Mouse (Mus musculus) hindbrain, embryonic 15.5 days (tissue): ENCODE results near the gene Grid2. TPM values are rescaled to one million over a fixed set of nuclear protein-coding genes. Genes with fewer than 3 reads are reported as not detected.

Experiments
- ATAC-seq: fragments of 200-750 bp; cut with Nextera tagmentation; 2 replicates; pipeline ENCODE4 v1.8.0; 2017; ENCODE audit warnings: low read depth, moderate number of reproducible peaks, moderate TSS enrichment; ENCODE audit not compliant: low FRiP score
- H3K27ac ChIP-seq: fragments of 300-500 bp; sonication (generic); replicated peaks from 2 replicates; pipeline ENCODE4 v1.5.1; 2015; ENCODE audit warnings: mild to moderate bottlenecking, inconsistent platforms
- H3K27me3 ChIP-seq: fragments of 300-500 bp; sonication (generic); 2 replicates; pipeline ENCODE4 v1.6.1; 2015; ENCODE audit warnings: control low read depth, inconsistent platforms
- H3K36me3 ChIP-seq: fragments of 300-500 bp; sonication (generic); 2 replicates; pipeline ENCODE4 v1.6.1; 2015; ENCODE audit warnings: control low read depth, inconsistent platforms
- H3K4me1 ChIP-seq: fragments of 300-500 bp; sonication (generic); replicated peaks from 2 replicates; pipeline ENCODE4 v1.6.1; 2015; ENCODE audit warnings: control low read depth, inconsistent platforms
- H3K4me2 ChIP-seq: fragments of 300-500 bp; sonication (generic); 2 replicates; pipeline ENCODE4 v1.6.1; 2015; ENCODE audit warnings: moderate library complexity, mild to moderate bottlenecking, inconsistent platforms
- H3K4me3 ChIP-seq: fragments of 300-500 bp; sonication (generic); 2 replicates; pipeline ENCODE4 v1.5.1; 2015; ENCODE audit warnings: mild to moderate bottlenecking, inconsistent platforms
- H3K9ac ChIP-seq: fragments of 300-500 bp; sonication (generic); 2 replicates; pipeline ENCODE4 v1.6.1; 2015; ENCODE audit warnings: inconsistent platforms
- H3K9me3 ChIP-seq: fragments of 300-500 bp; sonication (generic); 2 replicates; pipeline ENCODE4 v1.6.1; 2016; ENCODE audit warnings: control low read depth, inconsistent platforms
- WGBS: fragments of 180-500 bp; shearing (Covaris S2); methylation state at CpG from one replicate; pipeline ENCODE4 v1.1.7; 2015; 5-methylcytosine and 5-hydroxymethylcytosine counted together
- polyA plus RNA-seq: library from polyadenylated mRNA; unstranded; fragments of >200 nt; fragmentation: Nextera tagmentation; extraction: Ambion mirVana; gene quantifications from 2 replicates; pipeline ENCODE4 v1.2.1, GENCODE M21; 2015

The Grid2 gene
- polyA plus RNA-seq, 1 experiment from 2014 or later, result 17.4 TPM

GRCm38 (mm10) chr6:63917035-63917570, 661.4 kb downstream of the Grid2 start:
- H3K4me1 ChIP-seq, result no peaks in the 10 kb centered on the region
- H3K36me3 ChIP-seq, result no peaks in the 10 kb centered on the region
- H3K27me3 ChIP-seq, result no peaks in the 10 kb centered on the region
- no peak overlapping the region for H3K9ac ChIP-seq
- H3K4me2 ChIP-seq, result no peak overlapping the region
- ATAC-seq, result no peak
- H3K9me3 ChIP-seq, result no peaks in the 10 kb centered on the region
- WGBS, result 40% methylated on average over 6 of the region's 6 CpGs
- H3K27ac ChIP-seq, result no peak overlapping the region
- no peak overlapping the region for H3K4me3 ChIP-seq

- Histone ChIP-seq H3K27ac (no peak overlapping the region), H3K4me1 (no peaks in the 10 kb centered on the region), H3K9me3 (no peaks in the 10 kb centered on the region), H3K4me3 (no peak overlapping the region), H3K27me3 (no peaks in the 10 kb centered on the region), H3K4me2 (no peak overlapping the region), H3K9ac (no peak overlapping the region), H3K36me3 (no peaks in the 10 kb centered on the region)
- ATAC-seq, result no peak
- 88% methylated on average over 6 of the region's 6 CpGs for WGBS
Measured at GRCm38 (mm10) chr6:63921951-63922350, 666.3 kb downstream of the Grid2 start.

- Histone ChIP-seq H3K4me3 (no peak overlapping the region), H3K4me2 (no peak overlapping the region), H3K27ac (no peak overlapping the region), H3K27me3 (no peaks in the 10 kb centered on the region), H3K9me3 (no peaks in the 10 kb centered on the region), H3K9ac (no peak overlapping the region), H3K36me3 (no peaks in the 10 kb centered on the region), H3K4me1 (no peaks in the 10 kb centered on the region)
- ATAC-seq, result no peak
Measured at GRCm38 (mm10) chr6:63931201-63931600, 675.5 kb downstream of the Grid2 start.

- WGBS, result 39% methylated on average over 5 of the region's 5 CpGs
- Histone ChIP-seq H3K36me3 (no peaks in the 10 kb centered on the region), H3K4me3 (no peak overlapping the region), H3K4me1 (no peaks in the 10 kb centered on the region), H3K9ac (no peak overlapping the region), H3K4me2 (no peak overlapping the region), H3K27ac (no peak overlapping the region), H3K9me3 (no peaks in the 10 kb centered on the region), H3K27me3 (no peaks in the 10 kb centered on the region)
- ATAC-seq, result no peak
Measured at GRCm38 (mm10) chr6:63946721-63947120, 691.0 kb downstream of the Grid2 start.

- Histone ChIP-seq H3K27ac (peak overlapping the region; percentile 69), H3K9me3 (no peaks in the 10 kb centered on the region), H3K4me3 (no peak overlapping the region), H3K4me1 (peaks cover 19% of the 10 kb centered on the region), H3K4me2 (0 out of 2 replicates have a peak overlapping the region, but pooled peaks have one; percentile 7), H3K36me3 (no peaks in the 10 kb centered on the region), H3K9ac (no peak overlapping the region), H3K27me3 (no peaks in the 10 kb centered on the region)
- 33% methylated on average over 3 of the region's 3 CpGs for WGBS
- peak; percentile 86 for ATAC-seq
Measured at GRCm38 (mm10) chr6:63963789-63964188, 708.1 kb downstream of the Grid2 start.

GRCm38 (mm10) chr6:63964269-63964668, 708.6 kb downstream of the Grid2 start:
- Histone ChIP-seq H3K4me3 (no peak overlapping the region), H3K9ac (no peak overlapping the region), H3K4me1 (peaks cover 19% of the 10 kb centered on the region), H3K27me3 (no peaks in the 10 kb centered on the region), H3K27ac (peak overlapping the region; percentile 69), H3K4me2 (0 out of 2 replicates have a peak overlapping the region, but pooled peaks have one; percentile 7), H3K36me3 (no peaks in the 10 kb centered on the region), H3K9me3 (no peaks in the 10 kb centered on the region)
- peak; percentile 83 for ATAC-seq
- WGBS, result 36% methylated on average over 6 of the region's 6 CpGs

GRCm38 (mm10) chr6:63964735-63965134, 709.1 kb downstream of the Grid2 start:
- WGBS, result 33% methylated on average over 2 of the region's 2 CpGs
- Histone ChIP-seq H3K36me3 (no peaks in the 10 kb centered on the region), H3K4me2 (no peak overlapping the region), H3K9ac (no peak overlapping the region), H3K4me3 (no peak overlapping the region), H3K27ac (peak overlapping the region; percentile 69), H3K27me3 (no peaks in the 10 kb centered on the region), H3K9me3 (no peaks in the 10 kb centered on the region), H3K4me1 (peaks cover 19% of the 10 kb centered on the region)
- ATAC-seq, result 0 out of 2 replicates have a peak, but pooled peaks have one; percentile 47

- Histone ChIP-seq H3K4me3 (no peak overlapping the region), H3K9ac (no peak overlapping the region), H3K4me2 (no peak overlapping the region), H3K27me3 (no peaks in the 10 kb centered on the region), H3K27ac (no peak overlapping the region), H3K36me3 (no peaks in the 10 kb centered on the region), H3K4me1 (no peaks in the 10 kb centered on the region), H3K9me3 (no peaks in the 10 kb centered on the region)
- 65% methylated on average over 2 of the region's 2 CpGs for WGBS
- ATAC-seq, result no peak
Measured at GRCm38 (mm10) chr6:64046084-64046483, 790.4 kb downstream of the Grid2 start.

GRCm38 (mm10) chr6:64046732-64047131, 791.1 kb downstream of the Grid2 start:
- Histone ChIP-seq H3K9me3 (no peaks in the 10 kb centered on the region), H3K4me2 (no peak overlapping the region), H3K9ac (no peak overlapping the region), H3K27ac (no peak overlapping the region), H3K27me3 (no peaks in the 10 kb centered on the region), H3K4me1 (no peaks in the 10 kb centered on the region), H3K4me3 (no peak overlapping the region), H3K36me3 (no peaks in the 10 kb centered on the region)
- 95% methylated on average over 1 of the region's 1 CpGs for WGBS
- ATAC-seq, result no peak

- no peak overlapping the region for H3K4me2 ChIP-seq
- WGBS, result 68% methylated on average over 5 of the region's 5 CpGs
- H3K36me3 ChIP-seq, result no peaks in the 10 kb centered on the region
- H3K9me3 ChIP-seq, result no peaks in the 10 kb centered on the region
- H3K27ac ChIP-seq, result no peak overlapping the region
- H3K4me3 ChIP-seq, result no peak overlapping the region
- H3K27me3 ChIP-seq, result no peaks in the 10 kb centered on the region
- no peaks in the 10 kb centered on the region for H3K4me1 ChIP-seq
- no peak for ATAC-seq
- H3K9ac ChIP-seq, result no peak overlapping the region
Measured at GRCm38 (mm10) chr6:64047950-64048349, 792.3 kb downstream of the Grid2 start.

- H3K9me3 ChIP-seq, result no peaks in the 10 kb centered on the region
- no peak overlapping the region for H3K9ac ChIP-seq
- peak; percentile 54; the same call in 1 of the 2 replicates for ATAC-seq
- no peak overlapping the region for H3K27ac ChIP-seq
- no peak overlapping the region for H3K4me3 ChIP-seq
- H3K36me3 ChIP-seq, result no peaks in the 10 kb centered on the region
- H3K4me2 ChIP-seq, result no peak overlapping the region
- 49% methylated on average over 7 of the region's 7 CpGs for WGBS
- no peaks in the 10 kb centered on the region for H3K4me1 ChIP-seq
- no peaks in the 10 kb centered on the region for H3K27me3 ChIP-seq
Measured at GRCm38 (mm10) chr6:64063858-64064257, 808.2 kb downstream of the Grid2 start.

- Histone ChIP-seq H3K36me3 (no peaks in the 10 kb centered on the region), H3K27ac (no peak overlapping the region), H3K27me3 (no peaks in the 10 kb centered on the region), H3K4me2 (no peak overlapping the region), H3K9me3 (no peaks in the 10 kb centered on the region), H3K9ac (no peak overlapping the region), H3K4me3 (no peak overlapping the region), H3K4me1 (no peaks in the 10 kb centered on the region)
- WGBS, result 49% methylated on average over 2 of the region's 2 CpGs
- no peak for ATAC-seq
Measured at GRCm38 (mm10) chr6:64064704-64065103, 809.0 kb downstream of the Grid2 start.

- Histone ChIP-seq H3K27ac (no peak overlapping the region), H3K36me3 (no peaks in the 10 kb centered on the region), H3K4me1 (no peaks in the 10 kb centered on the region), H3K27me3 (no peaks in the 10 kb centered on the region), H3K4me2 (no peak overlapping the region), H3K9me3 (no peaks in the 10 kb centered on the region), H3K4me3 (no peak overlapping the region), H3K9ac (no peak overlapping the region)
- 77% methylated on average over 2 of the region's 2 CpGs for WGBS
- ATAC-seq, result no peak
Measured at GRCm38 (mm10) chr6:64073406-64073805, 817.7 kb downstream of the Grid2 start.
